Mouse (Mus musculus): ENCODE measurements around the gene Hspa1b. TPM values are rescaled to one million over a fixed set of nuclear protein-coding genes. Genes with fewer than 3 reads are reported as not detected.
"Not testable (repeated sequence)": the region's sequence is repeated elsewhere in the genome, so short reads cannot be mapped to it uniquely, and the experiment has no call there.

Gene Hspa1b
- polyA plus RNA-seq, 1 experiment from 2014 or later, result 0.74 TPM

DNA sequence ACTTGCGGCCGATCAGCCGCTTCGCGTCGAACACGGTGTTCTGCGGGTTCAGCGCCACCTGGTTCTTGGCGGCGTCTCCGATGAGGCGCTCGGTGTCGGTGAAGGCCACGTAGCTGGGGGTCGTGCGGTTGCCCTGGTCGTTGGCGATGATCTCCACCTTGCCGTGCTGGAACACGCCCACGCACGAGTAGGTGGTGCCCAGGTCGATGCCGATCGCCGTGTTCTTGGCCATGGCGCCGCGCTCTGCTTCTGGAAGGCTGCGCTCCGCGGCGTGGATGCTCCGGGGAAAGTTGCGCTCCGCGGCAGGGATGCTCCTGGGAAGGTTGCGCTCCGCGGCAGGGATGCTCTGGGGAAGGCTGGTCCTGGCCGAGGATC is 12.6 kb upstream of the Hspa1b start:
- Histone ChIP-seq H3K9ac (ENCODE audit: low read depth, low read length) (peak overlapping the region; percentile 52; the same call in 1 of the 2 replicates), H3K27me3 (replicated peaks; ENCODE audit: control insufficient read depth, insufficient read depth, low read length) (peaks cover 21% of the 10 kb centered on the region), H3K4me2 (ENCODE audit: low read length) (peak overlapping the region; percentile 86), H3K4me3 (ENCODE audit: low read length) (peak overlapping the region; percentile 41)
- H3K4me1 ChIP-seq (ENCODE audit: control insufficient read depth, insufficient read depth, low read depth, low read length); H3K36me3 ChIP-seq (ENCODE audit: control insufficient read depth, insufficient read depth, low read length); H3K9me3 ChIP-seq (ENCODE audit: control insufficient read depth, low read length); H3K27ac ChIP-seq (ENCODE audit: low read depth, low read length): not testable (repeated sequence)
- peak; percentile 72 for ATAC-seq
- 0% methylated on average over 7 of the region's 43 CpGs for WGBS

DNA sequence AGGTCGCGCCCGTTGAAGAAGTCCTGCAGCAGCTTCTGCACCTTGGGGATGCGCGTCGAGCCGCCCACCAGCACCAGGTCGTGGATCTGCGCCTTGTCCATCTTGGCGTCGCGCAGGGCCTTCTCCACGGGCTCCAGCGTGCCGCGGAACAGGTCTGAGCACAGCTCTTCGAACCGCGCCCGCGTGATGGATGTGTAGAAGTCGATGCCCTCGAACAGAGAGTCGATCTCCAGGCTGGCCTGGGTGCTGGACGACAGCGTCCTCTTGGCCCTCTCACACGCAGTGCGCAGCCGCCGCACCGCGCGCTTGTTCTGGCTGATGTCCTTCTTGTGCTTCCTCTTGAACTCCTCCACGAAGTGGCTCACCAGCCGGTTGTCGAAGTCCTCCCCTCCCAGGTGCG is 11.8 kb upstream of the Hspa1b start:
- not testable (repeated sequence) for H3K4me1 ChIP-seq (ENCODE audit: control insufficient read depth, insufficient read depth, low read depth, low read length)
- 35% methylated on average over 9 of the region's 37 CpGs for WGBS

DNA sequence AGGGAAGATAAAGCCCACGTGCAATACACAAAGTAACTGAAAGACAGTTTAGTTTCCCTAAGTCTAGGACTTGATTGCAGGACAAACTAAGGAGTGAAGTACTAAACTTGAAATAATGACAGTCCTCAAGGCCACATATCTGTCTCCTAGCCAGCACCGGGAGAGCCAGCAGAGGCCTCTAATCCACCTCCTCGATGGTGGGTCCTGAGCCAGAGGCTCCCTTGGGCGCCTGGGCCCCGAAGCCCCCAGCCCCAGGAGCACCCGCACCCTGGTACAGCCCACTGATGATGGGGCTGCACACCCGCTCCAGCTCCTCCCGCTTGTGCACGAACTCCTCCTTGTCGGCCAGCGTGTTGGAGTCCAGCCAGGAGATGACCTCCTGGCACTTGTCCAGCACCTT is 10.8 kb upstream of the Hspa1b start, which contains the start of gene Gm20481:
Gene Gm20481 (plus strand): TSS at position 91 of the 400 bp plus-strand sequence.
- not testable (repeated sequence) for H3K4me2 ChIP-seq (ENCODE audit: low read length); H3K36me3 ChIP-seq (ENCODE audit: control insufficient read depth, insufficient read depth, low read length); H3K4me1 ChIP-seq (ENCODE audit: control insufficient read depth, insufficient read depth, low read depth, low read length); H3K27ac ChIP-seq (ENCODE audit: low read depth, low read length); H3K4me3 ChIP-seq (ENCODE audit: low read length); ATAC-seq; H3K9ac ChIP-seq (ENCODE audit: low read depth, low read length); H3K9me3 ChIP-seq (ENCODE audit: control insufficient read depth, low read length)
- 67% methylated on average over 6 of the region's 11 CpGs for WGBS
- peaks cover 21% of the 10 kb centered on the region for H3K27me3 ChIP-seq (replicated peaks; ENCODE audit: control insufficient read depth, insufficient read depth, low read length)

More for the DNA sequence above, 11.8 kb upstream of the Hspa1b start:
- not testable (repeated sequence) for H3K4me3 ChIP-seq (ENCODE audit: low read length); ATAC-seq; H3K9me3 ChIP-seq (ENCODE audit: control insufficient read depth, low read length); H3K9ac ChIP-seq (ENCODE audit: low read depth, low read length); H3K4me2 ChIP-seq (ENCODE audit: low read length); H3K27ac ChIP-seq (ENCODE audit: low read depth, low read length); H3K36me3 ChIP-seq (ENCODE audit: control insufficient read depth, insufficient read depth, low read length)
- peaks cover 21% of the 10 kb centered on the region for H3K27me3 ChIP-seq (replicated peaks; ENCODE audit: control insufficient read depth, insufficient read depth, low read length)

DNA sequence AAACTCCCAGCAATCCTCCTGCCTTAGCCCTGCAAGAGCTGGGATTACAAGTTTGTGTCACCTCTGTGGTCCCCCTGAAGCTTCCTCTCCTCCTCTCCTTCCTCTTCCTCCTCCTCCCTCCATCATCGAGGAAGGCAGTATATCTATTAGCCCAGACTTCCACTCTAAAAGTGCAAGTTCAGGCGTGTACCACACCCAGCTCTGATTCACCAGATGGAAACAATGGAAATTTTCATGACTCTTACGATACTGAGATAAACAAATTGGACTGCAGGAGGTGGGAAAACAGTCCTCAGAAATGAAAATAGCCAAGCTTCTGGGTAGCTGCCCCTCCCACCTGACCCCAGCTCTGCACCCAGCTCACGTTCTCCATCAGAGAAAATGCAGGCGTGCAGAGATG is 6.6 kb upstream of the Hspa1b start:
- no peaks in the 10 kb centered on the region for H3K36me3 ChIP-seq (ENCODE audit: control insufficient read depth, insufficient read depth, low read length)
- WGBS, result 76% methylated on average over 5 of the region's 5 CpGs

DNA sequence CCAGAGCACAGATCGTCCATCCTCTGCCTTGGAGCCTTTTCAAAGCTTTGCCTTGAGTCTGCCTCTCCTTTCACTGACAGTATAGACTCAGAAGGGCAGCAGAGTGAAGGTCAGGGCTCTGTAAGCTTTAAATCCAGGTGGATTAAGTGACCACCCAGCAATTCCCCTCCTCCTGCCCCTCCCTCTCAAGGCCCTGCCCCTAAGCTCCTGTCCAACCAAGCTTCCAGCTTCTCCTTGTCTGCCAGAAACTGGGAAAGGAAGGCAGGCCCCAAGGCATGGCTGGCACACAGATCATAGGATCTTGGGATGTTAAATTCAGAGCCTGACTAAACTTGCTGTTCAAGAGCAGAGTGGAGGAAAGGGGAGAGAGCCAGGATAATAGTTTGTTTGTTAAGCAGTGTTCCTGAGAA is 5.6 kb upstream of the Hspa1b start:
- H3K9me3 ChIP-seq (ENCODE audit: control insufficient read depth, low read length), result no peaks in the 10 kb centered on the region
- peaks cover 21% of the 10 kb centered on the region for H3K27me3 ChIP-seq (replicated peaks; ENCODE audit: control insufficient read depth, insufficient read depth, low read length)
- ATAC-seq, result no peak
- WGBS, result 31% methylated on average over 1 of the region's 1 CpGs
- peaks cover 2% of the 10 kb centered on the region; the same call in 1 of the 2 replicates for H3K4me1 ChIP-seq (ENCODE audit: control insufficient read depth, insufficient read depth, low read depth, low read length)
- no peak overlapping the region for H3K27ac ChIP-seq (ENCODE audit: low read depth, low read length)
- H3K4me2 ChIP-seq (ENCODE audit: low read length), result no peak overlapping the region
- H3K4me3 ChIP-seq (ENCODE audit: low read length), result no peak overlapping the region
- H3K9ac ChIP-seq (ENCODE audit: low read depth, low read length), result 0 out of 2 replicates have a peak overlapping the region, but pooled peaks have one; percentile 17
- H3K36me3 ChIP-seq (ENCODE audit: control insufficient read depth, insufficient read depth, low read length), result no peaks in the 10 kb centered on the region

More for the DNA sequence above, 6.6 kb upstream of the Hspa1b start:
- Histone ChIP-seq H3K27me3 (replicated peaks; ENCODE audit: control insufficient read depth, insufficient read depth, low read length) (peaks cover 23% of the 10 kb centered on the region), H3K4me3 (ENCODE audit: low read length) (no peak overlapping the region), H3K4me2 (ENCODE audit: low read length) (no peak overlapping the region), H3K4me1 (ENCODE audit: control insufficient read depth, insufficient read depth, low read depth, low read length) (no peaks in the 10 kb centered on the region), H3K9ac (ENCODE audit: low read depth, low read length) (no peak overlapping the region), H3K9me3 (ENCODE audit: control insufficient read depth, low read length) (no peaks in the 10 kb centered on the region), H3K27ac (ENCODE audit: low read depth, low read length) (no peak overlapping the region)
- ATAC-seq, result no peak

DNA sequence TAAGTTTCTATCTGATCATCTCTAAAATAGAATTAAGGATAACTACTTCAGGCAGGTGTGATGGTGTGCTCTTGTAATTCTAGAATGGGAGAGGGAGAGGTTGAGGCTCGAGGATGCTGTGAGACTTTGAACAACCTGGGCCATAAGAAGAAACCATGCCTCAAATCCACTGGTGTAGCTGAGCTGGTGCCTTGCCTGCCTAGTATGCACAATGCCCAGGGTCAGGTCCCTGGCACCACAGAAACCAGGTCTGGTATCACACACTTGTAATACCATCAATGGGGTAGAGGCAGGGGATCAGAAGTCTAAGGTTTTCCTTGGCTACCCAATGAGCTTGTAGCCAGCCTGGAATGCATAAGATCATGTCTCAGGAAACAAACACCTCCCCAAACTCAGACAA is 3.8 kb upstream of the Hspa1b start:
- Histone ChIP-seq H3K27ac (ENCODE audit: low read depth, low read length) (no peak overlapping the region), H3K4me1 (ENCODE audit: control insufficient read depth, insufficient read depth, low read depth, low read length) (peaks cover 2% of the 10 kb centered on the region; the same call in 1 of the 2 replicates), H3K4me2 (ENCODE audit: low read length) (no peak overlapping the region), H3K36me3 (ENCODE audit: control insufficient read depth, insufficient read depth, low read length) (no peaks in the 10 kb centered on the region), H3K9ac (ENCODE audit: low read depth, low read length) (no peak overlapping the region), H3K27me3 (replicated peaks; ENCODE audit: control insufficient read depth, insufficient read depth, low read length) (peaks cover 5% of the 10 kb centered on the region), H3K9me3 (ENCODE audit: control insufficient read depth, low read length) (no peaks in the 10 kb centered on the region), H3K4me3 (ENCODE audit: low read length) (no peak overlapping the region)
- WGBS, result 50% methylated on average over 1 of the region's 1 CpGs
- no peak for ATAC-seq

DNA sequence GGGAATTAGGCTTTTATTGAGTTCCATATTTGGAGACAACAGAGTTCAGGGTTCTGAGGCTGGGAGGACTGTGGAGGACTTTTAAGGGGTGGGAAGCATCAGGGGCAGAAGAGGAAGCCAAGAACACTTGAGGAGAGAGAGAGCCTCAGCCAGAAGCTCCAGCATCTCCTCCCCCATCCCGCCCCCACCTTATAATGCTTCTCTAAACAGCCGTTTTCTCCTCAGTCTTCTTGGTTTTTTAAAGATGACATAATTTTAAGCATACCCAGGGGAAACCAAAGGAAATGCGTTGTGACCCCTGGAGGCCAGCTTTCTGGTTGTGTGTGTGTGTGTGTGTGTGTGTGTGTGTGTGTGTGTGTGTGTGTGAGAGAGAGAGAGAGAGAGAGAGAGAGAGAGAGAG is 3.1 kb upstream of the Hspa1b start:
- peaks cover 2% of the 10 kb centered on the region; the same call in 1 of the 2 replicates for H3K4me1 ChIP-seq (ENCODE audit: control insufficient read depth, insufficient read depth, low read depth, low read length)
- no peak overlapping the region for H3K9ac ChIP-seq (ENCODE audit: low read depth, low read length)
- WGBS, result 36% methylated on average over 3 of the region's 3 CpGs
- no peak overlapping the region for H3K4me3 ChIP-seq (ENCODE audit: low read length)
- H3K36me3 ChIP-seq (ENCODE audit: control insufficient read depth, insufficient read depth, low read length), result no peaks in the 10 kb centered on the region
- ATAC-seq, result no peak
- peaks cover 2% of the 10 kb centered on the region for H3K27me3 ChIP-seq (replicated peaks; ENCODE audit: control insufficient read depth, insufficient read depth, low read length)
- H3K4me2 ChIP-seq (ENCODE audit: low read length), result no peak overlapping the region
- H3K27ac ChIP-seq (ENCODE audit: low read depth, low read length), result no peak overlapping the region
- H3K9me3 ChIP-seq (ENCODE audit: control insufficient read depth, low read length), result no peaks in the 10 kb centered on the region

DNA sequence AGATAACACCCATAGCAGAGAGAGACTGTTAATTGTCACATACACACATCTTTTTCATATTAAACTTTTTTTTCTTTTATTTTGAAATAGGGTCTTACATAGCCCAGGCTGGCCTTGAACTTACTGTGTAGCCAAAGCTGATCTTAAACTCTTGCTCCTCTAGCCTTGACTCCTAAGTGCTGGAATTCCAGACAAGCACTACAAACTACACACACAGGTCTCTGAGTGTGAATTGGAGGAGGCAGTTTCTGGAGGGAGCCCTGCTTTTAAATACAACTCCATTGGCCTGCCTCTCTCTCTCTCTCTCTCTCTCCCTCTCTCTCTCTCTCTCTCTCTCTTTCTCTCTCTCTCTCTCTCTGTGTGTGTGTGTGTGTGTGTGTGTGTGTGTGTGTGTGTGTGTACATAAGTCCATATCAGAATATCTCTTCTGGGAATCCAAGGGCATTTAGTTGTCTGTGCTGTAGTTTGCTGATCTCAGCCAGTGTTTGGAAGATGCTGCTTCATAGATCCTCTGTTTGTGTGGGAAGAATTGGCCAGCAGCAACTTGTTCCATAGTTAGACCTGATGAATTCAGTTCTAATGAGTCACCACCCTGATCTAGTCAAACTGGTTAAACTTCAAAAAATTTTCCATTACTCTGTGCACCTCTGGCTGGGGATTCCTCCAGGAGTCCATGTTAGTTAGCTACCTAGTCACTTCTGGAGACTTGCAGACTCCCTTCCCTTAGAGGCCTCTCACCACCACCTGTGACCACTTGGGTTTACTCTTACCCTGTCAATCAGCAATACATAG is 1.9 kb upstream of the Hspa1b start:
- no peaks in the 10 kb centered on the region for H3K9me3 ChIP-seq (ENCODE audit: control insufficient read depth, low read length)
- no peak overlapping the region for H3K27ac ChIP-seq (ENCODE audit: low read depth, low read length)
- peaks cover 2% of the 10 kb centered on the region; the same call in 1 of the 2 replicates for H3K4me1 ChIP-seq (ENCODE audit: control insufficient read depth, insufficient read depth, low read depth, low read length)
- no peak for ATAC-seq
- H3K4me3 ChIP-seq (ENCODE audit: low read length), result no peak overlapping the region
- no peak overlapping the region for H3K4me2 ChIP-seq (ENCODE audit: low read length)
- H3K36me3 ChIP-seq (ENCODE audit: control insufficient read depth, insufficient read depth, low read length), result no peaks in the 10 kb centered on the region
- H3K9ac ChIP-seq (ENCODE audit: low read depth, low read length), result no peak overlapping the region
- H3K27me3 ChIP-seq (replicated peaks; ENCODE audit: control insufficient read depth, insufficient read depth, low read length), result peaks cover 2% of the 10 kb centered on the region

DNA sequence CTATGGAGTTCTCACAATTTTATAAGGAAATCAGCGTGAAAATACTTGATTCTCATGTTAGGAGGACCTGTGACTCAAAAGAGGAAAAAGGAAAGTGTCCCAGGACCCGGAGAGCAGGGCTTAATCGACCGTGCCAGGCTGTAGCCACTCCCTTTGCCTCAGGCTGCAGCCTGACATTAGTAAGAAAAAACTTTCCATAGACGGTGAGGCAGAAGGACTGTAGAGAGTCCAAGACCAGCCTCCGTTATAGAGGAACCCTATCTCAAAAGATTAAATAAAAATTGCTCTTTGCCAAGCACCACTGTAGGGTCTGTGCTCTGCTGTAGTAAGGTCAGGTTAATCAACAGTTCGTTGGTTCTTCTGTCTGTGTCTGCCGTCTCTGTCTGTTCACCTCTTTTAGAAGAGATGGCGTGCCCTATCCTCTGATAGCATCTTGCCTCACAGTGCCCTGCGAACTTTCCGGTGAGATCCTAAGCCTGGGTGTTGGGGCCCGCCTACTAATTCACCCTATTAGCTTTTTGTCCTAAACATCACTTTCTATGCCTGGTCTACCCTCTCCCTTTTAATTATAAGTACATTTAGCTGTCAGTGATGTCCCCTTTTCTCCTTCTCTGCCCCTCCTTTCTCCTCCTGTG is 960 bp upstream of the Hspa1b start:
- H3K27ac ChIP-seq (ENCODE audit: low read depth, low read length), result no peak overlapping the region
- H3K9ac ChIP-seq (ENCODE audit: low read depth, low read length), result no peak overlapping the region
- ATAC-seq, result no peak
- whole genome bisulfite sequencing, result 16% methylated on average over 12 of the region's 12 CpGs
- H3K4me2 ChIP-seq (ENCODE audit: low read length), result peak overlapping the region; percentile 63
- H3K4me3 ChIP-seq (ENCODE audit: low read length), result peak overlapping the region; percentile 40
- peaks cover 2% of the 10 kb centered on the region; the same call in 1 of the 2 replicates for H3K27me3 ChIP-seq (replicated peaks; ENCODE audit: control insufficient read depth, insufficient read depth, low read length)
- no peaks in the 10 kb centered on the region for H3K9me3 ChIP-seq (ENCODE audit: control insufficient read depth, low read length)
- H3K4me1 ChIP-seq (ENCODE audit: control insufficient read depth, insufficient read depth, low read depth, low read length), result peaks cover 2% of the 10 kb centered on the region; the same call in 1 of the 2 replicates
- no peaks in the 10 kb centered on the region for H3K36me3 ChIP-seq (ENCODE audit: control insufficient read depth, insufficient read depth, low read length)
